ENCODE assay signal across 31 mouse cellular contexts in the genomic region with DNA sequence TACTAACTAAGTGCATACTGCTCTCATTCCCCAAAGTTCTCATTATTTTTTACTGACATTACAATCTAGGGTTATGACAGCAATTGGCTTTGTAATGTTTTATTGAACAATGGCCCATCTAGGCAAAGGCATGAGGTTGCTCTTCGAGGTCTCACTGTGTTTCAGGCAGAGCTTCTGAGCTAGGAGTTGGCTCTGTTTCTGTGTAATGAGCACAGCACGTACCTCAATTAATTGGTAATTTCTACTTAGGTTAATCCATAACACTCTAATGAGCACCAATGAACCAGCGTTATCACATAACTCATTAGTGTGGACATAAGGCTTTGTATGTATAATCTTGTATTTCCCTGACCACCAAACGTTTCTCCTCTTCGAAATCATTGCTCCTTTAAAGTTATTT.
"Had no signal": no experiment of that assay in that cellular context is flagged by ENCODE, and none has a peak within 500 bp of the region (broad histone marks: within the 10 kb centered on the region; RNA-seq: fewer than 3 reads in every experiment).

No protein-coding gene starts in this region.

- H3K4me3 ChIP-seq: left cerebral cortex, adult 2 months; limb, embryonic 10.5 days; limb, embryonic 12.5 days; limb, embryonic 13.5 days; limb, embryonic 15.5 days; liver, embryonic 12.5 days; liver, embryonic 13.5 days; liver, embryonic 15.5 days; lung, embryonic 15.5 days; megakaryocyte, embryonic 14.5 days; midbrain, embryonic 12.5 days; midbrain, embryonic 13.5 days; midbrain, embryonic 15.5 days; myocyte had no signal

- H3K36me3 ChIP-seq: limb, embryonic 10.5 days; limb, embryonic 12.5 days; limb, embryonic 13.5 days; limb, embryonic 15.5 days; liver, embryonic 12.5 days; liver, embryonic 13.5 days; liver, embryonic 15.5 days; lung, embryonic 15.5 days; midbrain, embryonic 12.5 days; midbrain, embryonic 13.5 days; midbrain, embryonic 15.5 days had no signal

- H3K4me2 ChIP-seq: limb, embryonic 12.5 days; limb, embryonic 13.5 days; limb, embryonic 15.5 days; liver, embryonic 11.5 days; liver, embryonic 12.5 days; liver, embryonic 13.5 days; liver, embryonic 15.5 days; lung, embryonic 14.5 days; lung, embryonic 15.5 days; midbrain, embryonic 11.5 days; midbrain, embryonic 12.5 days; midbrain, embryonic 13.5 days; midbrain, embryonic 15.5 days had no signal

- H3K27ac ChIP-seq: left cerebral cortex, adult 2 months; limb, embryonic 10.5 days; limb, embryonic 12.5 days; limb, embryonic 13.5 days; limb, embryonic 15.5 days; liver, embryonic 12.5 days; liver, embryonic 13.5 days; liver, embryonic 14.5 days; liver, embryonic 15.5 days; lung, embryonic 15.5 days; macrophage; midbrain, embryonic 12.5 days; midbrain, embryonic 13.5 days; midbrain, embryonic 15.5 days had no signal

- H3K9me3 ChIP-seq: limb, embryonic 10.5 days; limb, embryonic 12.5 days; limb, embryonic 13.5 days; limb, embryonic 15.5 days; liver, embryonic 12.5 days; liver, embryonic 13.5 days; liver, embryonic 15.5 days; lung, embryonic 15.5 days; megakaryocyte, embryonic 14.5 days; midbrain, embryonic 12.5 days; midbrain, embryonic 13.5 days; midbrain, embryonic 15.5 days had no signal

- H3K9ac ChIP-seq: limb, embryonic 12.5 days; limb, embryonic 13.5 days; limb, embryonic 15.5 days; liver, embryonic 12.5 days; liver, embryonic 13.5 days; liver, embryonic 14.5 days; liver, embryonic 15.5 days; liver, postnatal 0 days; lung, embryonic 14.5 days; lung, embryonic 15.5 days; midbrain, embryonic 12.5 days; midbrain, embryonic 13.5 days; midbrain, embryonic 15.5 days had no signal

- H3K4me1 ChIP-seq: limb, embryonic 10.5 days; limb, embryonic 12.5 days; limb, embryonic 13.5 days; limb, embryonic 15.5 days; liver, embryonic 12.5 days; liver, embryonic 13.5 days; liver, embryonic 15.5 days; lung, embryonic 15.5 days; megakaryocyte, embryonic 14.5 days; midbrain, embryonic 12.5 days; midbrain, embryonic 13.5 days; midbrain, embryonic 15.5 days had no signal

- H3K27me3 ChIP-seq: limb, embryonic 12.5 days; limb, embryonic 13.5 days; limb, embryonic 15.5 days; liver, embryonic 12.5 days; liver, embryonic 13.5 days; liver, embryonic 15.5 days; lung, embryonic 15.5 days; megakaryocyte, embryonic 14.5 days; midbrain, embryonic 12.5 days; midbrain, embryonic 13.5 days; midbrain, embryonic 15.5 days had no signal

- DNase-seq: left cerebral cortex, postnatal 4 days; liver; liver, embryonic 13.5 days; liver, postnatal 0 days; lung, adult 18-20 months; lung, adult 2 months; lung, embryonic 14.5 days; lung, postnatal 10 days; lung, postnatal 14 days; lung, postnatal 36 days; lung, postnatal 4 days; midbrain, embryonic 14.5 days had no signal

- ATAC-seq: liver, embryonic 12.5 days; liver, postnatal 0 days; lung, postnatal 0 days; midbrain, embryonic 13.5 days; midbrain, embryonic 15.5 days; midbrain, embryonic 16.5 days had no signal
